Mouse (Mus musculus) hindbrain, postnatal 0 days (tissue): ENCODE results near the gene Cldn16. TPM values are rescaled to one million over a fixed set of nuclear protein-coding genes. Genes with fewer than 3 reads are reported as not detected.

Experiments used
- ATAC-seq: fragments of 200-750 bp; cut with Nextera tagmentation; 2 replicates; pipeline ENCODE4 v1.8.0; 2017; ENCODE audit warnings: mild to moderate bottlenecking, moderate TSS enrichment, moderate library complexity
- DNase-seq: peaks from one replicate; pipeline ENCODE4 v3.0.0-alpha.2; 2015; ENCODE audit warnings: low spot score
- H3K27ac ChIP-seq: fragments of 300-500 bp; sonication (generic); 2 replicates; pipeline ENCODE4 v1.5.1; 2014; ENCODE audit warnings: mild to moderate bottlenecking
- H3K27me3 ChIP-seq: fragments of 300-500 bp; sonication (generic); 2 replicates; pipeline ENCODE4 v1.6.1; 2014; ENCODE audit warnings: low read length, mixed read lengths; ENCODE audit not compliant: insufficient read depth
- H3K36me3 ChIP-seq: fragments of 300-500 bp; sonication (generic); 2 replicates; pipeline ENCODE4 v1.6.1; 2014; ENCODE audit warnings: low read length, mixed read lengths; ENCODE audit not compliant: insufficient read depth
- H3K4me1 ChIP-seq: fragments of 300-500 bp; sonication (generic); 2 replicates; pipeline ENCODE4 v1.6.1; 2014; ENCODE audit warnings: antibody characterized with exemption, low read length, mixed read lengths; ENCODE audit not compliant: insufficient read depth
- H3K4me2 ChIP-seq: fragments of 300-500 bp; sonication (generic); 2 replicates; pipeline ENCODE4 v1.6.1; 2014; ENCODE audit warnings: low read depth, mild to moderate bottlenecking, low read length, moderate library complexity, mixed read lengths
- H3K4me3 ChIP-seq: fragments of 300-500 bp; sonication (generic); 2 replicates; pipeline ENCODE4 v1.5.1; 2014; ENCODE audit warnings: low read length
- H3K9ac ChIP-seq: fragments of 300-500 bp; sonication (generic); replicated peaks from 2 replicates; pipeline ENCODE4 v1.6.1; 2014; ENCODE audit warnings: mild to moderate bottlenecking, low read length, moderate library complexity, mixed read lengths
- H3K9me3 ChIP-seq: fragments of 300-500 bp; sonication (generic); 2 replicates; pipeline ENCODE4 v1.6.1; 2016; ENCODE audit warnings: low read length, mixed read lengths
- CTCF ChIP-seq: IDR thresholded peaks from 2 replicates; pipeline ENCODE4 v1.5.1; 2016; ENCODE audit warnings: antibody characterized with exemption, control low read depth, low read depth
- WGBS: fragments of 180-500 bp; shearing (Covaris S2); extraction: QIAGEN DNeasy Blood & Tissue Kit; methylation state at CpG from one replicate; pipeline ENCODE4 v1.1.7; 2014; 5-methylcytosine and 5-hydroxymethylcytosine counted together
- polyA plus RNA-seq: library from polyadenylated mRNA; unstranded; fragments of >200 nt; fragmentation: Nextera tagmentation; extraction: Ambion mirVana; gene quantifications from 2 replicates; pipeline ENCODE4 v1.2.1, GENCODE M21; 2015
- total RNA-seq: library from RNA; depleted of rRNA; stranded (reverse); fragments of >200 nt; gene quantifications from 2 replicates; pipeline ENCODE4 v1.2.3, GENCODE M21; 2014; rRNA removed

Cldn16 gene
- total RNA-seq: not detected in 2 replicates
- not detected in 2 replicates for polyA plus RNA-seq

DNA sequence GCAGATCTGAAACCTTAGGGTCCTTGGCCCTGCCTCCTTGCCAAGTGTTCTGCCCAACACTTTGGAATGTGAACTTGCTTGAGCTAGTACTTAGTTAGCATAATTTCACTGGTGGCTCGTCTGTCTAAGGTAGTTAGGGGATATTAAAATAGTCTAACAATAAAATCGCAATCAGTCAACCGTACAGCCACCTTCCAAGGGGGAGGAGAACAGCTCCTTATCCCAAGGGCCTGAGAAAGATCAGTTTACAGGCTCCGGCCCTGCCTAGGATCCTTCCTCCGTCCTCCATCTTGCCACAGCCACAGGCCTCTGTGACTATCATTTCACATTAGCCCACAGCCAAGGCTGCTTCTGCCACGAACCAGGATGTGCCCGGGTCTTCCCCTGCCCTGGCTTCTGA lies at the start of gene Cldn16:
TSS of gene Cldn16 (plus strand) at position 301 of the 400 bp plus-strand sequence.
- H3K4me3 ChIP-seq: no peak within 1 kb of the TSS
- H3K9me3 ChIP-seq: no peaks in the 10 kb centered on the region
- DNase-seq (no peak), ATAC-seq (no peak)
- H3K9ac ChIP-seq: no peak within 1 kb of the TSS
- WGBS: 80% methylated on average over 7 of the region's 7 CpGs
- no peak within 1 kb of the TSS for H3K27ac ChIP-seq
- H3K4me2 ChIP-seq: no peak within 1 kb of the TSS
- H3K36me3 ChIP-seq: no peaks in the 10 kb centered on the region
- H3K27me3 ChIP-seq: no peaks in the 10 kb centered on the region
- TF ChIP-seq CTCF: no peak
- H3K4me1 ChIP-seq: no peaks in the 10 kb centered on the region

DNA sequence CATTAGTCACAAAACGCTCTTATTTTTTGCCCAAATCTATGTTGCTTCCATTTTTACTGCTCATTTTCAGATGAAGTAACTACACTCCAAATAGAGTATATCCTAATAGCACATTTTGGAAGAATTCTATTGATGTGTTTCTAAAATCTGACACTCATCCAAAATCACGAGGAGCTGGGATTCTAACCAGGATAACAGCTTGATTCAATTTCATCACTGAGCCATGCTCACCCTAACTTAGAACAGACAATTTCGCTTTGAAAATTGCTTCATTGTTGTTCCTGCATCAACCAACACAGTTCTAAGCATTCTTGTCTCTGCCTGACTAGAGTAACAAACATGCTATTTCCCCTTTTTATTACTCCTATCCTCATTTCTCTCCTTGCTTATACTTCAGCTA lies 44.3 kb upstream of the Cldn16 start:
- DNase-seq: no peak
- no peak for TF ChIP-seq CTCF
- no peak for ATAC-seq
- Histone ChIP-seq H3K9ac (no peak overlapping the region), H3K4me2 (no peak overlapping the region), H3K27ac (no peak overlapping the region), H3K36me3 (no peaks in the 10 kb centered on the region), H3K4me3 (no peak overlapping the region), H3K9me3 (no peaks in the 10 kb centered on the region), H3K27me3 (no peaks in the 10 kb centered on the region), H3K4me1 (no peaks in the 10 kb centered on the region)
- WGBS: 84% methylated on average over 3 of the region's 3 CpGs

DNA sequence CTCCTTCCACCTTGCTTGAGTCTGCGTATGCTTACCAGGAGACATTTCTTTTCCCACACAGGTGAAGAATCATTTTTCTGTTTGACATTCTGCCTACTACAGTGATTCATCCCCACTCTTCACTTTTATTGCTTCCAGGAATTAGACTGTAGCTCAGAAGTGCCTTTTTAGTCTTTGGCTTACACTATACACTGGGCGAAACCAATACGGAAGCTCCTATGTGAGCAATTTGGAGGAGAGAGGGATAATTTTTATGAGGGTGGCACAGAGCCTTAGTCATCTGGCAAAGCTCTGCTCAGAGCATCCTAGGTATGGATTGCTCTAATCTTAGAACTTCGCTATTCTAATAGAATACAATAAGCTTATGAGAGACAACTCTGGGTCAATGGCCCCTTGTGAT lies 40.9 kb upstream of the Cldn16 start:
- Histone ChIP-seq H3K36me3 (no peaks in the 10 kb centered on the region), H3K4me1 (no peaks in the 10 kb centered on the region), H3K4me3 (no peak overlapping the region), H3K27me3 (no peaks in the 10 kb centered on the region), H3K9me3 (no peaks in the 10 kb centered on the region), H3K4me2 (no peak overlapping the region), H3K9ac (no peak overlapping the region), H3K27ac (no peak overlapping the region)
- ATAC-seq (no peak), DNase-seq (no peak)
- 92% methylated on average over 4 of the region's 4 CpGs for WGBS
- TF ChIP-seq CTCF: no peak

DNA sequence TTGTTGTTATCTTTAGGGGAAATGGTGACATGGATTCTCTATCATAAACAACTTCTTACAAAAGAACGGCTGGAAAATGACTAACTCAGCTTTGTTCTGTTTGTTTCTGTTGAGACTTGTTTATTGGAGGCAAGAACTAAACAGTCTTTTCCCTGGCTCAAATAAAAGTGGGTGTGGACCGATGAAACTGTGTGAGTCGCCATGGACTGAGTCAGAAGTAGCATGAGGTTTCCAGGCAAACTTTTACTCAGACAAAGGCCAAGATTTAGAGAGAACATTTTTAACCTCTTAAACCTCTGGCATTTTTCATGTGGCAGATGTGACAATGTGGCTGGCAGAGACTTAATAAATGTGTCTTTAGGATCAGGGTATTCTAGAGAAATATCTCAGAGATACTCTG lies 32.7 kb upstream of the Cldn16 start:
- no peaks in the 10 kb centered on the region for H3K27me3 ChIP-seq

DNA sequence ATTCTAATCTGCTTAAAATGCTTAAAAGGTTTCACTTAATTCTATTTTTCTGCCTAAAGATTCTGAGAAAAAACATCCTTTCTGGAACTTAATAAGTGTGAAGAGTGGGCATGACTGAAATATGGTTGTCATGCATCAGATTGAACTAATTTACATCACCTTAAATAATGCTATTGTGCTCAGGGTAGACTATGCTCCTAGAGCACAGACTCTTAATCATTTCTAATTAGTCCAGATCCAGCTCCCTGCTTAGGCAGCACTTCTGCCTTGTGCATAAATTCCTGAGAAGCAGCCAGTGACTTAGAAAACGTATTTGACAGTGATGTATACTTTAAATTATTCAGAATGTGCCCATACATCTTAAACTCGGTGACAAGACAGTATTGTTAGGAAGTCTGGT lies 29.4 kb upstream of the Cldn16 start:
- Histone ChIP-seq H3K4me3 (no peak overlapping the region), H3K27me3 (no peaks in the 10 kb centered on the region), H3K9ac (no peak overlapping the region), H3K4me2 (no peak overlapping the region), H3K27ac (no peak overlapping the region), H3K9me3 (no peaks in the 10 kb centered on the region), H3K36me3 (no peaks in the 10 kb centered on the region), H3K4me1 (no peaks in the 10 kb centered on the region)
- DNase-seq (no peak), ATAC-seq (no peak)
- no peak for TF ChIP-seq CTCF
- 21% methylated on average over 2 of the region's 2 CpGs for WGBS

More for the DNA sequence above, 32.7 kb upstream of the Cldn16 start:
- no peaks in the 10 kb centered on the region for H3K9me3 ChIP-seq
- no peak overlapping the region for H3K4me2 ChIP-seq
- no peaks in the 10 kb centered on the region for H3K36me3 ChIP-seq
- no peaks in the 10 kb centered on the region for H3K4me1 ChIP-seq
- no peak for TF ChIP-seq CTCF
- no peak for DNase-seq
- H3K9ac ChIP-seq: no peak overlapping the region
- H3K27ac ChIP-seq: no peak overlapping the region
- 84% methylated on average over 3 of the region's 3 CpGs for WGBS
- ATAC-seq: no peak
- H3K4me3 ChIP-seq: no peak overlapping the region

DNA sequence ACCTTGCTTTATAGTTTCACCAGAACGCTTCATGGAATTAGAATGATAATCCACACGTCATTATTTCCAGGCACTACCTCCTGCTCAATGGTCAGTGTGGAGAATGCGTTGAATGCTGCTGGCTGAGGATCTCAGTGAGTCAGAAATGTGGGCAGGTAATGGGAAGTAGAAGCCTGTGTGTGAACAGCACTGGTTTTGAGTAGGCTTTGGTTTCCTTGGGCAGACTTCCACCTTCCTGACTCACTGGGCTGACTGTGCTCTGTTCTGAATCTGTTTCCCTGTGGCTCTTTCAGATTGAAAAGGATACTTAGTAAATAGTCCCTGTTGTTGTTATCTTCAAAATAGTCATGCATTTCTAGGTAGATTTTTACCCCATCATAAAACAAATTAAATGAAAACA lies 22.9 kb upstream of the Cldn16 start:
- no peaks in the 10 kb centered on the region for H3K36me3 ChIP-seq
- WGBS: 81% methylated on average over 3 of the region's 3 CpGs
- no peaks in the 10 kb centered on the region for H3K27me3 ChIP-seq
- no peak overlapping the region for H3K9ac ChIP-seq
- ATAC-seq (no peak), DNase-seq (no peak)
- H3K4me1 ChIP-seq: no peaks in the 10 kb centered on the region
- H3K4me2 ChIP-seq: no peak overlapping the region
- TF ChIP-seq CTCF: no peak
- H3K27ac ChIP-seq: no peak overlapping the region
- H3K9me3 ChIP-seq: no peaks in the 10 kb centered on the region
- H3K4me3 ChIP-seq: no peak overlapping the region

DNA sequence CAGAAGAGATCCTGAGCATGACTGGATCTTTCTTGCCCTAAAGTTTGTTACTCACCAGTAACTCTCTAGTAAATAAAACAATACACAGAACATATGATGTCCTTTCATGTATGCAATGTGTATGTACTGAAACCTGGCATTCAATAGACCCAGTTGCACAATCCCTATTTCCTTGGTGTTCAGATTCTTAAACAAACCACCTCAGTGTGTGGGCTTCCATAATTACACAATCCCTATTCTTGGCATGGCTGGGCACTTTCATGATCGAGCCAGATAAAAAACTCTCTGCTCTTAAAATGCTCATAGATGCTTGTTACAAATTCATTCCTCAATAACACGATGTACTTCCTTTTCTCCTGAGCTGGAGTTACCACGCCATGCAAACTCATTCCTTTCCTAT lies 21.8 kb upstream of the Cldn16 start:
- H3K9me3 ChIP-seq: no peaks in the 10 kb centered on the region
- H3K4me3 ChIP-seq: no peak overlapping the region
- ATAC-seq (no peak), DNase-seq (no peak)
- H3K27me3 ChIP-seq: no peaks in the 10 kb centered on the region
- no peak for TF ChIP-seq CTCF
- no peak overlapping the region for H3K27ac ChIP-seq
- 83% methylated on average over 3 of the region's 3 CpGs for WGBS
- H3K9ac ChIP-seq: no peak overlapping the region
- H3K4me2 ChIP-seq: no peak overlapping the region
- H3K36me3 ChIP-seq: no peaks in the 10 kb centered on the region
- no peaks in the 10 kb centered on the region for H3K4me1 ChIP-seq
